Mouse (Mus musculus): ENCODE measurements at regions not wholly inside any gene's neighbourhood (a gene's known extent, or its start where the extent isn't known, plus 50 kb on each side); places are given as distances from the start of the nearest gene placed in this dataset.

GRCm38 (mm10) chr16:12901096-12901995 is 208.1 kb upstream of the Ercc4 start:
- no peak for DNase-seq (ENCODE audit: low spot score in 2 of 2)

GRCm38 (mm10) chr16:12901996-12902319 is 207.5 kb upstream of the Ercc4 start:
- no peak for DNase-seq (ENCODE audit: low spot score in 2 of 2)

- DNase-seq (ENCODE audit: low spot score in 2 of 2) = no peak
These were observed 206.3 kb upstream of the Ercc4 start for GRCm38 (mm10) chr16:12903161-12903560.

GRCm38 (mm10) chr16:12904937-12905336 is 204.5 kb upstream of the Ercc4 start:
- DNase-seq (ENCODE audit: low spot score in 2 of 2) = no peak

GRCm38 (mm10) chr16:12924668-12925067 is 184.8 kb upstream of the Ercc4 start:
- no peak for DNase-seq (ENCODE audit: low spot score in 2 of 2)

GRCm38 (mm10) chr16:12925931-12926330 is 183.6 kb upstream of the Ercc4 start:
- DNase-seq (ENCODE audit: low spot score in 2 of 2) = no peak

GRCm38 (mm10) chr16:12931111-12931510 is 178.4 kb upstream of the Ercc4 start:
- DNase-seq (ENCODE audit: low spot score in 2 of 2) = no peak

- no peak for DNase-seq (ENCODE audit: low spot score in 2 of 2)
These were observed 176.5 kb upstream of the Ercc4 start for GRCm38 (mm10) chr16:12932959-12933358.

GRCm38 (mm10) chr16:12934586-12934985 is 174.9 kb upstream of the Ercc4 start:
- no peak for DNase-seq (ENCODE audit: low spot score in 2 of 2)

- DNase-seq (ENCODE audit: low spot score in 2 of 2) = no peak
These were observed 174.2 kb upstream of the Ercc4 start for GRCm38 (mm10) chr16:12935266-12935665.

- no peak for DNase-seq (ENCODE audit: low spot score in 2 of 2)
These were observed 172.9 kb upstream of the Ercc4 start for GRCm38 (mm10) chr16:12936571-12936970.

GRCm38 (mm10) chr16:12938563-12938962 is 170.9 kb upstream of the Ercc4 start:
- DNase-seq (ENCODE audit: low spot score in 2 of 2) = no peak

- DNase-seq (ENCODE audit: low spot score in 2 of 2) = no peak
These were observed 158.3 kb upstream of the Ercc4 start for GRCm38 (mm10) chr16:12951176-12951575.

- no peak for DNase-seq (ENCODE audit: low spot score in 2 of 2)
These were observed 155.5 kb upstream of the Ercc4 start for GRCm38 (mm10) chr16:12954028-12954427.

GRCm38 (mm10) chr16:12956416-12956815 is 153.1 kb upstream of the Ercc4 start:
- no peak for DNase-seq (ENCODE audit: low spot score in 2 of 2)

- DNase-seq (ENCODE audit: low spot score in 2 of 2) = no peak
These were observed 148.6 kb upstream of the Ercc4 start for GRCm38 (mm10) chr16:12960885-12961284.

- no peak for DNase-seq (ENCODE audit: low spot score in 2 of 2)
These were observed 126.8 kb upstream of the Ercc4 start for GRCm38 (mm10) chr16:12982681-12983080.

- no peak for DNase-seq (ENCODE audit: low spot score in 2 of 2)
These were observed 108.1 kb upstream of the Ercc4 start for GRCm38 (mm10) chr16:13001288-13001880.

- DNase-seq (ENCODE audit: low spot score in 2 of 2) = no peak
These were observed 96.6 kb upstream of the Ercc4 start for GRCm38 (mm10) chr16:13012863-13013262.

GRCm38 (mm10) chr16:13013891-13014644 is 95.4 kb upstream of the Ercc4 start:
- no peak for DNase-seq (ENCODE audit: low spot score in 2 of 2)

- peak in 1 of 2 experiments; percentile 7 for DNase-seq (ENCODE audit: low spot score in 2 of 2)
These were observed 86.6 kb upstream of the Ercc4 start for GRCm38 (mm10) chr16:13022875-13023274.

GRCm38 (mm10) chr16:13025393-13025792 is 84.1 kb upstream of the Ercc4 start:
- no peak for DNase-seq (ENCODE audit: low spot score in 2 of 2)

- DNase-seq (ENCODE audit: low spot score in 2 of 2) = no peak
These were observed 75.3 kb upstream of the Ercc4 start for GRCm38 (mm10) chr16:13034136-13034535.

All from natural killer cell, adult 2 months (primary cell).